Mouse (Mus musculus) fibroblast of lung, adult 2 months (primary cell): Measurements from ENCODE around the gene Nfe2l3.
"Not testable (repeated sequence)": the region's sequence is repeated elsewhere in the genome, so short reads cannot be mapped to it uniquely, and the experiment has no call there.

Experiments used
- DNase-seq: peaks from one replicate; pipeline ENCODE4 v3.0.0-alpha.2; 2011; ENCODE audit warnings: low read depth

The Nfe2l3 gene

GRCm38 (mm10) chr6:51442191-51442835 lies 9.8 kb downstream of the Nfe2l3 start:
- DNase-seq, result no peak

DNA sequence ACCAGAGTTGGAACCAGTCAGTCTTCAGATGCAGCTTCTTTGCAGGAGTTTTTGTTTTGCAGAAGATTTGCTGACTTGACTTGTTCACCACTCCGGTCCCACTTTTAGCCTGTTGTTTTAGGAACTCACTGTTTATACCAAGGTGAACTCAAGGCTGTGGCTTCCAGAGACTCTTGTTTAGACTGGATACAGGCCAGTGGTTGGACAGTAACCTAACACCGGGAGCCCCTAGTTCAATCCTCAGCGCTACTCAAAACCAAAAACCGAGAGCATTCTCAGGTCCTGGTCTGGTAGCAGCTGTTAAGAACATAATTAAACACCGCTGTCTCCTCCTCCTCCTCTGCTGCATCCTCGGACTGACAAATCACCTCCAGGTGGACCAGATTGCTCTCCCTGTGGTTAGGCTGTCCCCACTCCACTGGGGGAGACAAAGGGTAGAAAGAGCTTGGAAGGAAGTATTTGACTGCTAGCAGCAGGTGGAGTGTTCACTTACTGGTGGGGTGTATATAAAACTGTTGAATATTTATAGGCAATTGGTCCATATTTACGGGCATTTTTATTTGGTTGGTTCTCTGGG lies 20.5 kb downstream of the Nfe2l3 start:
- no peak for DNase-seq

- no peak for DNase-seq
These were observed 22.5 kb downstream of the Nfe2l3 start for GRCm38 (mm10) chr6:51454949-51455348.

DNA sequence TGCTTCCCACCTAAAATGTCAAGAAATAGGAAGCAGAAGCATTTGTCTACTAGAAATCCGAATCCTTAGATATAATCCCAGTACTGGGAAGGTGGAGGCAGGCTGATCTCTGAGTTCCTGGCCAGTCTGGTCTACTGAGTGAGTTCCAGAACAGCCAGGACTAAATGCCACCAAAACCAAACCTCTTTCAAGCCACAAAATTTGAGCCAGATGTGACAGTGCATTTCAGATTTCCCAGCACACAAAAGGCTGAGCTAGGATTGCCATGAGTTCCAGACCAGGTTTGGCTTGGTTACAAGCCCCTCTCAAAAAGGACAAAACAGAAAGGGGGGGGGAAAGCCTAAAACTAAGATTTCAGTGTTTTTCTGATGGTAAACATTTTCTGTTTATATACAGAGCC lies 23.7 kb downstream of the Nfe2l3 start:
- DNase-seq, result no peak

GRCm38 (mm10) chr6:51457283-51457682 lies 24.8 kb downstream of the Nfe2l3 start:
- no peak for DNase-seq

- no peak for DNase-seq
These were observed 25.4 kb downstream of the Nfe2l3 start for GRCm38 (mm10) chr6:51457770-51458387.

DNA sequence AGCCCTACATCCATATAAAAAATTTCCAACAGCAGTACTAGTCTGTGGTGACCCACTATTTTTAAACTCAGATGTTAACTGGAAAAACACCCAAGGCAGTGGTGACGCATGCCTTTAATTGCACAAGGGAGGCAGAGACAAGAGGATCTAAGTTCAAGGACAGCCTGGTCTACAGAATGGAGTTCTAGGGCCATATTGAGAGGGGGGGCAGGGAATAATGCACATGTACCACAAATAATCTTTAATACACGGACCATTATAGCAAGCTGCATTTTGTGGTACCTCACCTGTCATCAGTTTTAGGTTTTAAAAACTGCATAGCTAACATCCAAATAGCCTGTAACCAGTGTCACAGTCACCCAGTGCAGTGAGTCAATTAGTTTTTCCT lies 26.4 kb downstream of the Nfe2l3 start:
- DNase-seq, result no peak

DNA sequence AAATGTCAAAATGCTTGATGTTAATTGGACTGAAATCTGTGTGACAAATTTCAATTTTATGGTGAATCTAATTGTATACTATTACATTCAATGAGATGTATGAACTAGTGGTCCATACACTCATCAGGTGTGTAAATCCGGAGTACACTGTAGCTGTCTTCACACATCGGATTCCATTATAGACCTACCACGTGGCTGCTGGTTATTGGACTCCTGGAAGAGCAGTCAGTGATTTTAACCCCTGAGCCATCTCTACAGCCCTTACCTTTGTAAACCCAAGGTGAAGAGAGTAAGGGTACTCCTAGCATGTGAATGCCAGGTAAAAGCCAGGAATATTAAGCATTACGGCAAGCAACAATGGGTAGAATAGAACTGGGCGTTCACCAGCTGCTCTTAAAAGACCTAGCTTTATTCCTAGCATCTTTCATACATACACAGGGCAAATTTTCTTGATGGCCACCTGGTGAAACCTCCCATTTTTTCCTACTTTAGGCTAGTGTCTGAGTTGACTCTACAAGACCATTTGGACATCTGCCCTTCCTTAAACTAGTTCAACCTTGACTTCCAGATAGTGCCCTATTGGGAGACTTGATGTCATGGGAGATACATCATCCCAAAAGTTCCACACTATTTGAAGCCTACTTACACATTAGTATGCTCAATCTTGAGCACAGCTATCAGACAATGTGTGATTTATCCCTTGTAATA lies 27.0 kb downstream of the Nfe2l3 start:
- DNase-seq, result no peak

GRCm38 (mm10) chr6:51460021-51460360 lies 27.5 kb downstream of the Nfe2l3 start:
- no peak for DNase-seq

DNA sequence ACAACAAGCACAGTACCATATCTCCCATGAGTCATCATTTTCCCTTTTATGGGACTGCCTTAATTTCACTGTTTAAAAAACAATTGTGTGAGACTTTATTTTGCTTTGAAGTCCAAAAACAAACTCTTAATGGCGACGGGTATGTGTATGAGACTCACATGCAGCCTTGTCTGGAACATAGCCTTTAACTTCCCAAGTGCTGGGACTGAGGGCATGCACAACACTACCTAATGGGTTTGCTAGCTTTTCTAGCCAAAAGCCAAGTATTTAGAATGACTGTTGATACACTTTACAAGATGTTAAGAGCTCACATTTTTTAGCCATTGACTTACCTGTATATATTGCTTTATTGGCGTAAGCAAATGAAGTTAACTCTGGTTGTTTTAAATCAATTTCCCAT lies 27.9 kb downstream of the Nfe2l3 start:
- DNase-seq, result no peak

GRCm38 (mm10) chr6:51467649-51468048 lies 35.2 kb downstream of the Nfe2l3 start:
- DNase-seq, result no peak

DNA sequence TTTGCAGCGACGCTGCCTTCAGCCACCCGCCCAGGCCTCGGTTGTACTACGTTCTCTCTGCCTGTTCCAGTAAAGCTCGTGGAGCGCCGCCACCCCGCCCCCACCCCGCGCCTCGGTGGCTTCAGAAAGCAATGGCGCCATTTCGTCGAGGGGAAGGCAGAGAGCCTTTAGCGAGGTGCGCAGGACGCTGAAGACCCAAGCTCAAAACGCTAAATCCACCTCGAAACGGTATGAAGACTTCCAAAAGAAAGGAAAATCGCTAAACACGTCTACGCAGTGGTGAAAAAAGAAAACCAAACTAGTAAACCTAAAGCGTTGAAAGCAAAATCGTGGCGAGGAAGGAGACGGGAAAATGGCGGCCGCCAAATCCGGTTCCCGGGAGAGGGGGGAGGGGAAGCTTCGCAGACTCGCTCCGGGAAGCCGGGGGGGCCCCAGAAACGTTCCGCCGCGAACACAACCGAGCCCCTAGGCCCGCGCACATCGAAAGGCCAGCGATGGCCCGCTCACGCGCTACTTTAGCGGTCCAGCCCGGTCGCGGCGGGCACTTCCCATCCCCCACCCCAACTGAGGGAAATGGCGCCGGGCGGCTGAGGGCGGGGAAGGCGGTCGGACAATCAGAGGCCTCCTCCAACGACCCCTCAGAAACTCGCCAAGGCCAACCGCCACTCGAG lies 36.6 kb downstream of the Nfe2l3 start:
- DNase-seq, result peak; percentile 44

DNA sequence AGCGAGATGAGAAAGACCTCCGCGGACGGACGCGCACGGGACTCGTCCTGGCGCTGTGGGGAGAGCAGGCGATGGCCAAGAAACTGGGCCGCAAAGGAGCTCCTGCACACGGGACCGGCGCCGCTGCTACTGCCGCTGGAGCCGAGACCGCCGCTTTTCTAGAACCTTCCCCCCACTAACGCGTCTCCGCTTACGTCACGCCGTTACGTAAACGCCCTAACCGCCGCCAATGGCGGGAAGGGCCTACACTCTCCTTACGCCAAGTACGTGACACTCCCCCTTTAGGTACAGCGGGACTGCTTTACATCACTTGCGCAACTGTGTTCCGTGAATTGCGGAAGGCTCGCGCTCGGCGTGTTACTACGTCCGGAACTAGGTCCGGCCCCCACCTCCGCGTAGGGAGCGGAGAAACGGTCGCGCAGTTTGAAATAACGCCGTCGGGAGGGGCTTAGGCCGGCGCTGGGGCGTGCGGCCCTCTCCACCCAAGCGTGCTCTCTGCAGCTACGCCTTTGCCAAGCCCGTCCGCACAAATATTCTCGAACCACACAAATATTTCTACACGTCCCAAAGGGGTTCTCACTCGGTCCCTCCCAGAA lies 37.3 kb downstream of the Nfe2l3 start, which contains the start of gene Hnrnpa2b1:
TSS of gene Hnrnpa2b1 (minus strand) at position 180 of the 596 bp plus-strand sequence.
- peak; percentile 99 for DNase-seq

GRCm38 (mm10) chr6:51470311-51471178 lies 38.1 kb downstream of the Nfe2l3 start, which contains the start of gene Cbx3:
Cbx3 (plus strand) TSS chr6:51470360.
- no peak for DNase-seq

DNA sequence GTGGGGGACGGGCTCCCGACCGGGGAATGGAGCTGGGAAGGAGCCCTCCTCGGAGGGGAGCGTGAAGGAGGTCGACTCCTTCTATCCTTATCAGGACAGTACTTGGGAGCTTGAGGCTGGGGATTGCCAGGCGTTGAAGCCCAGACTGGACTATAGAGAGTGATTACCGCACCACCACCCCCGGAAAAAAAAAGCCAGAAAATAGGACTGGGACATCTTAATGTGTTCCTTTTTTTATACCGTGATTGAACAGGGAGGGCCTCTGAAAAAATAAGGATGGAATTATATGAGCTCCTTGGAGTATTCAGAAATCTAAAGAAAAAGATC lies 38.7 kb downstream of the Nfe2l3 start:
- DNase-seq, result no peak

- no peak for DNase-seq
These were observed 39.3 kb downstream of the Nfe2l3 start for GRCm38 (mm10) chr6:51471782-51472181.

DNA sequence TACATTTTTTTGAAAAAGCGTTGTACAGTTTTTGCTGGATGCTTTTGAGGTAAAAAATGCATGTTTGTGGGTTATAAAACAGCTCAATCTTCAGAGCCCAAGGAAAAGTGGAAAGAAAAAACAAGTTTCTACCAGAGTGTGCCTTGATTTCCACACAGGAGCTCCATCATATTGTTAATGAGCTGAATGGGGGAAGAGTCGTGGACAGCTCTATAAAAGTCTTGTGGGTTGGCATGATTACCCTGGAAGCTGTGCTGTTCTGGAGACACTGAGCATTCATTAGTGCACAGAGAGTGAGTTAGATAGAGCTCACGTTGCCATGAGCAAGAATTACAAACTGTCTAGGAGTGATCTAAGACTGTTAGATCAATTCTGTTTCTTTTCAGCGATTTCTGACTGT lies 39.7 kb downstream of the Nfe2l3 start:
- DNase-seq, result no peak

GRCm38 (mm10) chr6:51479136-51479731 lies 46.8 kb downstream of the Nfe2l3 start:
- no peak for DNase-seq

GRCm38 (mm10) chr6:51481548-51481947 lies 49.1 kb downstream of the Nfe2l3 start:
- no peak for DNase-seq

- DNase-seq, result no peak
These were observed 51.4 kb downstream of the Nfe2l3 start for GRCm38 (mm10) chr6:51483861-51484260.

DNA sequence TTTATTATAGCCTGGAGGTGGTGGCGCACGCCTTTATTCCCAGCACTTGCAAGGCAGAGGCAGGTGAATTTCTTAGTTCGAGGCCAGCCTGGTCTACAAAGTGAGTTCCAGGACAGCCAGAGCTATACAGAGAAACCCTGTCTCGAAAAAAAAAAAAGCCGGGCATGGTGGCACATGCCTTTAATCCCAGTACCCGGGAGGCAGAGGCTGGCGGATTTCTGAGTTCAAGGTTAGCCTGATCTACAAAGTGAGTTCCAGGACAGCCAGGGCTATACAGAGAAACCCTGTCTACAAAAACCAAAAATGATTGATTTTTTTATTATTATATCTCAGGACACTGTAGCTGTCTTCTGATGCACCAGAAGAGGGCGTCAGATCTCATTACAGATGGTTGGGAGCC lies 52.1 kb downstream of the Nfe2l3 start:
- DNase-seq, result not testable (repeated sequence)
